11 mouse cellular contexts compared by ENCODE assay signal in genomic region chr10:80821991-80822390, GRCm38 (mm10). TPM values are rescaled to one million over a fixed set of nuclear protein-coding genes. Genes with fewer than 3 reads are reported as not detected.
DNase-seq lines count a peak whose midpoint lies in the region; ATAC-seq and TF ChIP-seq lines count a peak whose summit lies in the region.
"Had no signal": no experiment of that assay in that cellular context is flagged by ENCODE, and none has a peak within 500 bp of the region (broad histone marks: within the 10 kb centered on the region; RNA-seq: fewer than 3 reads in every experiment).

No protein-coding gene starts in this region.

- no peak overlapping the region for H3K27ac ChIP-seq in kidney, postnatal 0 days
- H3K27ac ChIP-seq in kidney, embryonic 15.5 days, result no peak overlapping the region
- peak overlapping the region; percentile 35; the same call in 1 of the 2 replicates for H3K27ac ChIP-seq in MEL (ENCODE audit: control insufficient read depth, low read depth, low read length)
- no peak overlapping the region for H3K27ac ChIP-seq in lung, embryonic 14.5 days (ENCODE audit: low read depth)
- H3K27ac ChIP-seq: forebrain, embryonic 10.5 days; limb, embryonic 15.5 days; neural tube, embryonic 13.5 days; stomach, embryonic 15.5 days had no signal

- peak; percentile 80 for TF ChIP-seq CTCF in kidney, postnatal 0 days (IDR thresholded peaks at IDR 0.05; ENCODE audit: low read depth)
- TF ChIP-seq CTCF in C2C12 (IDR thresholded peaks at IDR 0.05; ENCODE audit: control insufficient read depth, insufficient read depth, insufficient read length), result peak; percentile 20
- peak; percentile 46 to 79 (median 48) for TF ChIP-seq CTCF in MEL (IDR thresholded peaks at IDR 0.05 in 2 of 3, conservative IDR thresholded peaks at IDR 0.05 in 1 of 3; ENCODE audit: control insufficient read depth in 1 of 3, insufficient read depth in 1 of 3, low read depth in 2 of 3, low read length in 3 of 3, poor library complexity in 1 of 3, severe bottlenecking in 1 of 3)
- peak; percentile 62 for TF ChIP-seq CTCF in lung, embryonic 14.5 days (IDR thresholded peaks at IDR 0.05; ENCODE audit: low read depth)

- H3K79me3 ChIP-seq in C2C12 (ENCODE audit: low read depth), result peaks cover under 1% of the 10 kb centered on the region

- no peaks in the 10 kb centered on the region for H3K9me3 ChIP-seq in kidney, postnatal 0 days (replicated peaks; ENCODE audit: low read length)
- no peaks in the 10 kb centered on the region for H3K9me3 ChIP-seq in kidney, embryonic 15.5 days (replicated peaks)
- no peaks in the 10 kb centered on the region for H3K9me3 ChIP-seq in MEL (replicated peaks; ENCODE audit: insufficient read depth, low read length)
- H3K9me3 ChIP-seq in lung, embryonic 14.5 days (ENCODE audit: low read depth, low read length), result no peaks in the 10 kb centered on the region
- H3K9me3 ChIP-seq: forebrain, embryonic 10.5 days; limb, embryonic 15.5 days; neural tube, embryonic 13.5 days; stomach, embryonic 15.5 days had no signal

- 0 out of 2 replicates have a peak, but pooled peaks cover 3% of the 10 kb centered on the region for H3K4me1 ChIP-seq in kidney, postnatal 0 days (replicated peaks; ENCODE audit: insufficient read depth, low read length)
- H3K4me1 ChIP-seq in kidney, embryonic 15.5 days, result peaks cover 13% of the 10 kb centered on the region
- peaks cover 7 to 23% of the 10 kb centered on the region in 2 experiments for H3K4me1 ChIP-seq in MEL (ENCODE audit: control insufficient read depth in 1 of 2, insufficient read depth in 2 of 2, low read length in 2 of 2)
- H3K4me1 ChIP-seq in lung, embryonic 14.5 days (ENCODE audit: insufficient read depth), result no peaks in the 10 kb centered on the region
- H3K4me1 ChIP-seq: limb, embryonic 15.5 days; neural tube, embryonic 13.5 days; stomach, embryonic 15.5 days had no signal

- no peaks in the 10 kb centered on the region for H3K36me3 ChIP-seq in kidney, postnatal 0 days (ENCODE audit: insufficient read depth, low read length)
- H3K36me3 ChIP-seq in kidney, embryonic 15.5 days, result no peaks in the 10 kb centered on the region
- H3K36me3 ChIP-seq in C2C12 (ENCODE audit: control insufficient read depth, insufficient read depth) (no peaks in the 10 kb centered on the region), MEL (ENCODE audit: control insufficient read depth in 1 of 2, insufficient read depth in 2 of 2, low read length in 2 of 2) (peaks cover 0 to 16% of the 10 kb centered on the region in 2 experiments; a peak in 1 of 4 replicates)
- H3K36me3 ChIP-seq in lung, embryonic 14.5 days (ENCODE audit: insufficient read depth), result no peaks in the 10 kb centered on the region
- H3K36me3 ChIP-seq: forebrain, embryonic 10.5 days; limb, embryonic 15.5 days; neural tube, embryonic 13.5 days; stomach, embryonic 15.5 days had no signal

- H3K9ac ChIP-seq in kidney, postnatal 0 days (ENCODE audit: low read depth, low read length), result no peak overlapping the region
- H3K9ac ChIP-seq in kidney, embryonic 15.5 days, result no peak overlapping the region
- H3K9ac ChIP-seq in MEL (ENCODE audit: control insufficient read depth, low read depth, low read length, poor library complexity, severe bottlenecking), result peak overlapping the region; percentile 32
- no peak overlapping the region for H3K9ac ChIP-seq in lung, embryonic 14.5 days
- H3K9ac ChIP-seq: limb, embryonic 15.5 days; neural tube, embryonic 13.5 days; stomach, embryonic 15.5 days had no signal

- peak; percentile 54 for TF ChIP-seq RAD21 in MEL (IDR thresholded peaks at IDR 0.05; ENCODE audit: low read depth, low read length)

- no peak overlapping the region for H3K4me3 ChIP-seq in kidney, postnatal 0 days (replicated peaks; ENCODE audit: low read depth, low read length)
- no peak overlapping the region for H3K4me3 ChIP-seq in kidney, embryonic 15.5 days (replicated peaks)
- H3K4me3 ChIP-seq in C2C12 (ENCODE audit: insufficient read depth, poor library complexity, severe bottlenecking), result no peak overlapping the region
- H3K4me3 ChIP-seq in MEL (ENCODE audit: control insufficient read depth in 1 of 2, insufficient read depth in 1 of 2, low read depth in 2 of 2, low read length in 2 of 2), result peak overlapping the region; percentile 9 to 44
- H3K4me3 ChIP-seq in lung, embryonic 14.5 days (ENCODE audit: low read depth, low read length), result no peak overlapping the region
- H3K4me3 ChIP-seq: forebrain, embryonic 10.5 days; limb, embryonic 15.5 days; neural tube, embryonic 13.5 days; stomach, embryonic 15.5 days had no signal

- ATAC-seq in kidney, postnatal 0 days (replicated peaks; ENCODE audit: low FRiP score, low read depth), result no peak
- ATAC-seq in kidney, embryonic 15.5 days (replicated peaks; ENCODE audit: low FRiP score), result no peak
- no peak for ATAC-seq in lung, embryonic 14.5 days (ENCODE audit: insufficient read depth)

- H3K27me3 ChIP-seq in kidney, postnatal 0 days (ENCODE audit: insufficient read depth, low read length), result no peaks in the 10 kb centered on the region
- no peaks in the 10 kb centered on the region for H3K27me3 ChIP-seq in kidney, embryonic 15.5 days
- H3K27me3 ChIP-seq in C2C12 (ENCODE audit: control insufficient read depth, insufficient read depth, insufficient read length), result no peaks in the 10 kb centered on the region
- no peaks in the 10 kb centered on the region for H3K27me3 ChIP-seq in MEL (ENCODE audit: control insufficient read depth in 1 of 2, insufficient read depth in 2 of 2, low read length in 2 of 2)
- no peaks in the 10 kb centered on the region for H3K27me3 ChIP-seq in lung, embryonic 14.5 days (ENCODE audit: insufficient read depth, low read length)
- H3K27me3 ChIP-seq: limb, embryonic 15.5 days; neural tube, embryonic 13.5 days; stomach, embryonic 15.5 days had no signal

- DNase-seq in kidney, postnatal 0 days (ENCODE audit: low spot score), result peak; percentile 65
- peak; percentile 78 for DNase-seq in MEL (ENCODE audit: low read depth, low spot score)
- peak; percentile 62 for DNase-seq in lung, embryonic 14.5 days
- DNase-seq in frontal cortex, postnatal 10 days (ENCODE audit: low spot score in 2 of 2), result no peak
- DNase-seq in heart, postnatal 25 days (ENCODE audit: low spot score), result no peak

- TF ChIP-seq POLR2A in MEL (IDR thresholded peaks at IDR 0.05; ENCODE audit: control insufficient read depth in 1 of 2, insufficient read depth in 1 of 2, low read depth in 1 of 2, low read length in 2 of 2, poor library complexity in 1 of 2), result peak in 1 of 2 experiments; percentile 37; a peak in 1 of 4 replicates

- peaks cover 5% of the 10 kb centered on the region for H3K79me2 ChIP-seq in C2C12 (ENCODE audit: control insufficient read depth, insufficient read depth)
- H3K79me2 ChIP-seq in MEL (ENCODE audit: control insufficient read depth, insufficient read depth, low read length, poor library complexity), result peaks cover 4% of the 10 kb centered on the region

- H3ac ChIP-seq in C2C12 (ENCODE audit: control insufficient read depth, insufficient read length, low read depth), result no peak overlapping the region

- no peak for TF ChIP-seq EP300 in MEL (IDR thresholded peaks at IDR 0.05; ENCODE audit: low read depth in 1 of 2, low read length in 2 of 2)

- WGBS in kidney, postnatal 0 days, result 48% methylated on average over 2 of the region's 2 CpGs
- WGBS in kidney, embryonic 15.5 days, result 45% methylated on average over 2 of the region's 2 CpGs
- WGBS in lung, embryonic 14.5 days, result 38% methylated on average over 2 of the region's 2 CpGs

- no peak overlapping the region for H3K4me2 ChIP-seq in kidney, postnatal 0 days (ENCODE audit: low read length)
- H3K4me2 ChIP-seq in kidney, embryonic 15.5 days, result no peak overlapping the region
- H3K4me2 ChIP-seq in lung, embryonic 14.5 days, result no peak overlapping the region
- H3K4me2 ChIP-seq: limb, embryonic 15.5 days; neural tube, embryonic 13.5 days; stomach, embryonic 15.5 days had no signal

- intact Hi-C loops in heart, postnatal 25 days (cut with DNase I), result loop anchor here (1.0 kb wide), 1 partner anchor 58 kb away; no protein-coding TSS in a partner anchor

RNA-seq across cellular contexts. Expression of gene Oaz1, which starts 4.5 kb away (rescaled TPM):
- 1,422 and 1,480 TPM in 2 replicates for polyA plus RNA-seq in kidney, postnatal 0 days (2015; fragmentation: Nextera tagmentation; extraction: Ambion mirVana)
- polyA plus RNA-seq in kidney, embryonic 15.5 days (2015; fragmentation: Nextera tagmentation; extraction: Ambion mirVana), result 1,583 and 1,739 TPM in 2 replicates
- polyA plus RNA-seq in C2C12 (2012; fragmentation: generic; extraction: Trizol) (1,494 TPM), MEL (2012; ENCODE audit: insufficient read depth in 1 of 2, insufficient read length in 2 of 2, low read depth in 1 of 2, low replicate concordance in 2 of 2, missing spikeins in 1 of 2) (1,000 to 10,000 TPM in 1 of 2 experiments, not detected in 1; 1,528 TPM)
- total RNA-seq in MEL (2012; rRNA removed), result 983 and 1,061 TPM in 2 replicates
- polyA plus RNA-seq in lung, embryonic 14.5 days (2014; fragmentation: Nextera tagmentation; extraction: Ambion mirVana), result 1,866 and 1,984 TPM in 2 replicates
- 100 to 1,000 TPM; 883 to 894 TPM for total RNA-seq in heart, postnatal 25 days (2021)

RNA-seq across cellular contexts. Expression of gene Jsrp1, which starts 8.7 kb away (rescaled TPM):
- 4.0 and 4.6 TPM in 2 replicates for polyA plus RNA-seq in kidney, postnatal 0 days (2015; fragmentation: Nextera tagmentation; extraction: Ambion mirVana)
- 5.6 and 5.7 TPM in 2 replicates for polyA plus RNA-seq in kidney, embryonic 15.5 days (2015; fragmentation: Nextera tagmentation; extraction: Ambion mirVana)
- 29.2 TPM for polyA plus RNA-seq in C2C12 (2012; fragmentation: generic; extraction: Trizol)
- not detected in 2 replicates for total RNA-seq in MEL (2012; rRNA removed)
- under 1 TPM in 1 of 2 experiments, not detected in 1; 0.39 TPM for polyA plus RNA-seq in MEL (2012; ENCODE audit: insufficient read depth in 1 of 2, insufficient read length in 2 of 2, low read depth in 1 of 2, low replicate concordance in 2 of 2, missing spikeins in 1 of 2)
- polyA plus RNA-seq in lung, embryonic 14.5 days (2014; fragmentation: Nextera tagmentation; extraction: Ambion mirVana), result 0.93 and 0.97 TPM in 2 replicates
- under 1 TPM; 0.48 to 0.81 TPM for total RNA-seq in heart, postnatal 25 days (2021)

RNA-seq across cellular contexts. Expression of gene Amh, which starts 16.9 kb away (rescaled TPM):
- polyA plus RNA-seq in kidney, postnatal 0 days (2015; fragmentation: Nextera tagmentation; extraction: Ambion mirVana), result 0.09 TPM in 1 of 2 replicates, not detected in the other
- 0.09 TPM in 1 of 2 replicates, not detected in the other for polyA plus RNA-seq in kidney, embryonic 15.5 days (2015; fragmentation: Nextera tagmentation; extraction: Ambion mirVana)
- 0.87 TPM for polyA plus RNA-seq in C2C12 (2012; fragmentation: generic; extraction: Trizol)
- 0.42 and 0.59 TPM in 2 replicates for total RNA-seq in MEL (2012; rRNA removed)
- polyA plus RNA-seq in MEL (2012; ENCODE audit: insufficient read depth in 1 of 2, insufficient read length in 2 of 2, low read depth in 1 of 2, low replicate concordance in 2 of 2, missing spikeins in 1 of 2), result 1 to 10 TPM in 1 of 2 experiments, not detected in 1; 1.1 TPM
- polyA plus RNA-seq in lung, embryonic 14.5 days (2014; fragmentation: Nextera tagmentation; extraction: Ambion mirVana), result 0.11 and 0.14 TPM in 2 replicates
- under 1 TPM; 0.39 TPM for total RNA-seq in heart, postnatal 25 days (2021)
- polyA plus RNA-seq: limb, embryonic 15.5 days; stomach, embryonic 15.5 days had no signal

RNA-seq across cellular contexts. Expression of gene Lingo3, which starts 21.8 kb away (rescaled TPM):
- polyA plus RNA-seq in kidney, postnatal 0 days (2015; fragmentation: Nextera tagmentation; extraction: Ambion mirVana), result 0.61 and 0.89 TPM in 2 replicates
- polyA plus RNA-seq in kidney, embryonic 15.5 days (2015; fragmentation: Nextera tagmentation; extraction: Ambion mirVana), result 0.83 and 1.2 TPM in 2 replicates
- 0.05 TPM for polyA plus RNA-seq in C2C12 (2012; fragmentation: generic; extraction: Trizol)
- total RNA-seq in MEL (2012; rRNA removed), result not detected in 2 replicates
- not detected for polyA plus RNA-seq in MEL (2012; ENCODE audit: insufficient read depth in 1 of 2, insufficient read length in 2 of 2, low read depth in 1 of 2, low replicate concordance in 2 of 2, missing spikeins in 1 of 2)
- 0.05 and 0.17 TPM in 2 replicates for polyA plus RNA-seq in lung, embryonic 14.5 days (2014; fragmentation: Nextera tagmentation; extraction: Ambion mirVana)
- total RNA-seq in heart, postnatal 25 days (2021), result 10 to 100 TPM in 1 of 2 experiments, 1 to 10 TPM in 1; 6.3 to 10.6 TPM

RNA-seq across cellular contexts. Expression of gene Plekhj1, which starts 23.6 kb away (rescaled TPM):
- 83.7 and 86.6 TPM in 2 replicates for polyA plus RNA-seq in kidney, postnatal 0 days (2015; fragmentation: Nextera tagmentation; extraction: Ambion mirVana)
- 126 and 130 TPM in 2 replicates for polyA plus RNA-seq in kidney, embryonic 15.5 days (2015; fragmentation: Nextera tagmentation; extraction: Ambion mirVana)
- 74.8 TPM for polyA plus RNA-seq in C2C12 (2012; fragmentation: generic; extraction: Trizol)
- total RNA-seq in MEL (2012; rRNA removed), result 79.8 and 86.9 TPM in 2 replicates
- 100 to 1,000 TPM in 1 of 2 experiments, not detected in 1; 217 TPM for polyA plus RNA-seq in MEL (2012; ENCODE audit: insufficient read depth in 1 of 2, insufficient read length in 2 of 2, low read depth in 1 of 2, low replicate concordance in 2 of 2, missing spikeins in 1 of 2)
- polyA plus RNA-seq in lung, embryonic 14.5 days (2014; fragmentation: Nextera tagmentation; extraction: Ambion mirVana), result 113 and 121 TPM in 2 replicates
- total RNA-seq in heart, postnatal 25 days (2021), result 10 to 100 TPM; 27.4 to 29.7 TPM

Comparison
In these comparisons a context has a peak if more than half of its experiments do, and no peak if none do; other contexts are left out.
1. DNase-seq: peak in kidney, postnatal 0 days (single experiment), MEL (single experiment) and lung, embryonic 14.5 days (single experiment); none in frontal cortex, postnatal 10 days (0 of 2) and heart, postnatal 25 days (single experiment).
2. H3K4me3 ChIP-seq: peak in MEL (2 of 2); none in kidney, postnatal 0 days (single experiment), kidney, embryonic 15.5 days (single experiment), C2C12 (single experiment) and lung, embryonic 14.5 days (single experiment).
3. CTCF ChIP-seq: peak in every context shown above with its lines; median percentile 80 in kidney, postnatal 0 days; 62 in lung, embryonic 14.5 days; 48 in MEL; 20 in C2C12.